Mouse (Mus musculus) frontal cortex, postnatal 10 days (tissue): ENCODE measurements around the gene Supt4a.

Experiments used
- DNase-seq, 2 experiments: peaks; one replicate each; pipeline ENCODE4 v3.0.0; 2022; ENCODE audit warnings: low spot score in 2 of 2, mixed read lengths in 1 of 2

Supt4a gene

GRCm38 (mm10) chr11:87768745-87769144 lies 31.4 kb downstream of the Supt4a start:
- no peak for DNase-seq

- DNase-seq: peak in 1 of 2 experiments; percentile 50
These were observed 33.6 kb downstream of the Supt4a start for GRCm38 (mm10) chr11:87770989-87771388.

GRCm38 (mm10) chr11:87772354-87772753 lies 35.0 kb downstream of the Supt4a start:
- DNase-seq: no peak

GRCm38 (mm10) chr11:87778100-87778765 lies 40.9 kb downstream of the Supt4a start:
- DNase-seq: peak in 1 of 2 experiments; percentile 55

GRCm38 (mm10) chr11:87778915-87779314 lies 41.6 kb downstream of the Supt4a start:
- DNase-seq: no peak

- DNase-seq: no peak
These were observed 42.0 kb downstream of the Supt4a start for GRCm38 (mm10) chr11:87779392-87779791.

- DNase-seq: no peak
These were observed 42.8 kb downstream of the Supt4a start for GRCm38 (mm10) chr11:87780130-87780529.

GRCm38 (mm10) chr11:87790088-87790487 lies 52.7 kb downstream of the Supt4a start:
- DNase-seq: no peak
